Mouse (Mus musculus): ENCODE data around the gene Mtmr6. TPM values are rescaled to one million over a fixed set of nuclear protein-coding genes. Genes with fewer than 3 reads are reported as not detected.

The Mtmr6 gene
- polyA plus RNA-seq (2017; shearing (Covaris generic)) = 66.3 TPM

GRCm38 (mm10) chr14:60264990-60265876 lies at the start of gene Mtmr6:
Gene Mtmr6, plus strand, starts transcription at chr14:60265228.

DNA sequence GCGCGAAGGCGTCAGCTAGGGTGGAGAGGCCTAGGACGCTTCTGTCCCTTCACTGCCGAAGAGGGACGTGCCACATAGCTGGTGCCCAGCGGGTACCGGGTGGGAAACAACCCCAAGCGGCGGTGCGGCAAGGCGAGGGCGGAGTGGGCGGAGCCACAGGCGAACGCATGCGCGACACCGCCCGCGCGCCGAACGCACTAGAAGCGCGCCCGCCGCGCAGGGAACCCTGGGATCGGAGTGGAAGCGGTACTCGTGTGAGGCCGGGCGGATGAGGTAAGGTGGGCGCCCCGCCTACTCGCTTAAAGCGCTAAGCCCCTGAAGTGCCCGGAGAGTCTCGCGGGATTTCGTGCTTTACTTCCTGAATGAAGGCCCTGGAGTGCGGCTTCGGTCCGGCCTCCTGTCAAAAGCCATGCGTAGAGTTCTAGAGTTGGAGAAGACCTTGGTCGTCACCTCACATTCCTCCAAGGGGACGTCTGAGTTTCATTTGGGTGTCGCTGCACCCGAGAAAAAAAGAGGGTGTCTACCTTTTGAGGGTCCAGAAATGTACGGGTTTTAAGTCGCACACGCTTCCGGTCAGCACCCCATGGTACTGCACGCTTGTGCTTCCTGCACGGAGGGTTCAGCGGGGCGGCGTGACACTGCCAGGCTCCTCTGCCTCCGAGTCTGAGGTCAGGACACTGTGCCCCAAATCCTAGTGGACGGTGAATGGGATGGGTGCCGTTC lies 13.6 kb upstream of the Mtmr6 start, which contains the start of the genes Nupl1 and Gm49336:
Gene Nupl1 (minus strand): TSS at position 151 of the 723 bp plus-strand sequence.
Gene Gm49336 (minus strand): TSS at position 227 of the 723 bp plus-strand sequence.

Other genes with a start within 250 kb of the Mtmr6 start
- gene Atp8a2, start 68.0 kb upstream of the Mtmr6 start, polyA plus RNA-seq (2017; shearing (Covaris generic)) = 5.2 TPM
- 0.35 TPM for gene Nupl1, start 13.8 kb upstream of the Mtmr6 start, polyA plus RNA-seq (2017; shearing (Covaris generic))
- 46.1 TPM for gene Gm49336, start 13.7 kb upstream of the Mtmr6 start, polyA plus RNA-seq (2017; shearing (Covaris generic))
- gene Amer2, start 108.0 kb downstream of the Mtmr6 start, polyA plus RNA-seq (2017; shearing (Covaris generic)) = 0.20 TPM

All from effector memory CD4-positive, alpha-beta T cell, adult 7 months (primary cell).